Mouse (Mus musculus) lung, adult 2 months (tissue): ENCODE data around the gene Zrsr1. TPM values are rescaled to one million over a fixed set of nuclear protein-coding genes. Genes with fewer than 3 reads are reported as not detected.

ENCODE experiments used
- DNase-seq: peaks from one replicate; pipeline ENCODE4 v3.0.0; 2022
- H3K4me1 ChIP-seq: fragments of 200-500 bp; 2 replicates; pipeline ENCODE4 v1.6.1; 2011; ENCODE audit warnings: low read length; ENCODE audit not compliant: control insufficient read depth, insufficient read depth
- H3K4me3 ChIP-seq: fragments of 200-500 bp; replicated peaks from 2 replicates; pipeline ENCODE3; 2011; ENCODE audit warnings: low read depth, mild to moderate bottlenecking, control low read depth, low read length; ENCODE audit errors: extremely low read depth
- CTCF ChIP-seq: fragments of 200-500 bp; IDR thresholded peaks from 2 replicates; pipeline ENCODE4 v1.5.1; 2011; ENCODE audit warnings: mild to moderate bottlenecking, low read length, control low read depth; ENCODE audit not compliant: insufficient read depth
- POLR2A ChIP-seq: fragments of 200-500 bp; IDR thresholded peaks from 2 replicates; pipeline ENCODE4 v1.6.1; 2011; ENCODE audit warnings: low read depth, mild to moderate bottlenecking, control low read depth, low read length, borderline replicate concordance; ENCODE audit errors: extremely low read depth
- WGBS: fragments of 180-500 bp; shearing (Covaris S2); methylation state at CpG from one replicate; pipeline ENCODE4 v1.1.7; 2018; 5-methylcytosine and 5-hydroxymethylcytosine counted together
- polyA plus RNA-seq: library from polyadenylated mRNA; depleted of rRNA; stranded (reverse); fragments of >200 nt; gene quantifications from 2 replicates; pipeline ENCODE4 v1.2.3, GENCODE M21; 2012; rRNA removed

Gene Zrsr1
- polyA plus RNA-seq = 10.2 and 11.5 TPM in 2 replicates

GRCm38 (mm10) chr11:22971835-22972709, at the start of gene Zrsr1:
TSS of gene Zrsr1 (plus strand) at chr11:22972005.
- peak; percentile 62 for DNase-seq
- 54% methylated on average over 56 of the region's 56 CpGs for WGBS
- TF ChIP-seq CTCF = no peak
- peak; percentile 94; the same call in 1 of the 2 replicates for TF ChIP-seq POLR2A
- Histone ChIP-seq H3K4me1 (peaks cover 3% of the 10 kb centered on the region; the same call in 1 of the 2 replicates), H3K4me3 (peak within 1 kb of the TSS; percentile 84)

GRCm38 (mm10) chr11:22922546-22922945, 49.3 kb upstream of the Zrsr1 start:
- TF ChIP-seq POLR2A (no peak), CTCF (no peak)
- WGBS = 85% methylated on average over 2 of the region's 2 CpGs
- no peak for DNase-seq
- H3K4me3 ChIP-seq = no peak overlapping the region
- no peaks in the 10 kb centered on the region for H3K4me1 ChIP-seq

- TF ChIP-seq POLR2A = no peak
- TF ChIP-seq CTCF = no peak
- DNase-seq = no peak
- Histone ChIP-seq H3K4me1 (no peaks in the 10 kb centered on the region; the same call in 1 of the 2 replicates), H3K4me3 (no peak overlapping the region)
- 89% methylated on average over 2 of the region's 2 CpGs for WGBS
Observed at GRCm38 (mm10) chr11:22923606-22924005, 48.2 kb upstream of the Zrsr1 start.

GRCm38 (mm10) chr11:22928586-22929169, 43.1 kb upstream of the Zrsr1 start:
- Histone ChIP-seq H3K4me1 (peaks cover 3% of the 10 kb centered on the region), H3K4me3 (no peak overlapping the region)
- TF ChIP-seq POLR2A (no peak), CTCF (no peak)
- DNase-seq = no peak
- WGBS = 50% methylated on average over 8 of the region's 8 CpGs

GRCm38 (mm10) chr11:22930129-22930528, 41.7 kb upstream of the Zrsr1 start:
- no peak for DNase-seq
- TF ChIP-seq CTCF (no peak), POLR2A (no peak)
- no peak overlapping the region for H3K4me3 ChIP-seq
- peaks cover 3% of the 10 kb centered on the region for H3K4me1 ChIP-seq
- 59% methylated on average over 2 of the region's 2 CpGs for WGBS

GRCm38 (mm10) chr11:22931320-22931905, 40.4 kb upstream of the Zrsr1 start:
- DNase-seq = no peak
- WGBS = 94% methylated on average over 2 of the region's 2 CpGs
- H3K4me1 ChIP-seq = peaks cover 3% of the 10 kb centered on the region
- TF ChIP-seq POLR2A = no peak
- TF ChIP-seq CTCF = no peak
- no peak overlapping the region for H3K4me3 ChIP-seq

GRCm38 (mm10) chr11:22932167-22932566, 39.6 kb upstream of the Zrsr1 start:
- no peak for DNase-seq
- Histone ChIP-seq H3K4me3 (no peak overlapping the region), H3K4me1 (peaks cover 3% of the 10 kb centered on the region)
- no peak for TF ChIP-seq CTCF

- 59% methylated on average over 5 of the region's 5 CpGs for WGBS
Observed at GRCm38 (mm10) chr11:22936446-22937125, 35.2 kb upstream of the Zrsr1 start.

GRCm38 (mm10) chr11:22937716-22938316, 34.0 kb upstream of the Zrsr1 start:
- no peak overlapping the region for H3K4me3 ChIP-seq
- no peak for DNase-seq
- 100% methylated on average over 4 of the region's 4 CpGs for WGBS
- no peak for TF ChIP-seq POLR2A
- TF ChIP-seq CTCF = no peak
- H3K4me1 ChIP-seq = no peaks in the 10 kb centered on the region

More at GRCm38 (mm10) chr11:22936446-22937125, 35.2 kb upstream of the Zrsr1 start:
- Histone ChIP-seq H3K4me1 (no peaks in the 10 kb centered on the region), H3K4me3 (no peak overlapping the region)
- no peak for DNase-seq
- no peak for TF ChIP-seq CTCF
- TF ChIP-seq POLR2A = no peak
